Mouse (Mus musculus) myocyte (in vitro differentiated cells): ENCODE measurements around the gene Myo15. TPM values are rescaled to one million over a fixed set of nuclear protein-coding genes. Genes with fewer than 3 reads are reported as not detected.
A peak's percentile ranks its signal among the peaks of the same experiment; 100 is the strongest.
"Not testable (repeated sequence)": the region's sequence is repeated elsewhere in the genome, so short reads cannot be mapped to it uniquely, and the experiment has no call there.

ENCODE experiments used
- H3K27me3 ChIP-seq: one replicate; pipeline ENCODE4 v1.6.1; 2011; ENCODE audit not compliant: control insufficient read depth, insufficient read depth, insufficient read length
- H3K36me3 ChIP-seq: one replicate; pipeline ENCODE4 v1.6.1; 2011; ENCODE audit not compliant: control insufficient read depth, insufficient read depth
- H3K4me2 ChIP-seq: one replicate; pipeline ENCODE4 v1.6.1; 2011; ENCODE audit warnings: low read depth, control low read depth
- H3K4me3 ChIP-seq: one replicate; pipeline ENCODE4 v1.5.1; 2011; ENCODE audit warnings: mild to moderate bottlenecking, control low read depth, moderate library complexity
- H3K79me2 ChIP-seq: one replicate; pipeline ENCODE4 v1.6.1; 2011; ENCODE audit not compliant: control insufficient read depth, insufficient read depth
- H3ac ChIP-seq: one replicate; pipeline ENCODE4 v1.6.1; 2011; ENCODE audit not compliant: control insufficient read depth, insufficient read length
- CEBPB ChIP-seq: IDR thresholded peaks from 2 replicates; pipeline ENCODE4 v1.6.1; 2011; ENCODE audit warnings: mild to moderate bottlenecking, moderate library complexity; ENCODE audit not compliant: poor library complexity, insufficient read depth, severe bottlenecking
- E2F4 ChIP-seq: IDR thresholded peaks from one replicate; pipeline ENCODE4 v1.6.1; 2011; ENCODE audit warnings: mild to moderate bottlenecking, control low read depth, moderate library complexity; ENCODE audit not compliant: insufficient read depth
- MAX ChIP-seq: IDR thresholded peaks from one replicate; pipeline ENCODE4 v1.6.1; 2011; ENCODE audit warnings: low read depth, mild to moderate bottlenecking, control low read depth
- MYOD1 ChIP-seq, 3 experiments: IDR thresholded peaks; one replicate each; pipeline ENCODE4 v1.6.1; 2011; ENCODE audit warnings: control low read depth in 2 of 3, low read depth in 2 of 3, mild to moderate bottlenecking in 2 of 3, moderate library complexity in 1 of 3; ENCODE audit not compliant: insufficient read length in 2 of 3, control insufficient read depth in 1 of 3
- MYOG ChIP-seq, 3 experiments: IDR thresholded peaks; one replicate each; pipeline ENCODE4 v1.6.1; 2011; ENCODE audit warnings: control low read depth in 2 of 3, low read depth in 2 of 3, mild to moderate bottlenecking in 2 of 3; ENCODE audit not compliant: insufficient read length in 2 of 3, control insufficient read depth in 1 of 3, insufficient read depth in 1 of 3
- POLR2A ChIP-seq: IDR thresholded peaks from one replicate; pipeline ENCODE4 v1.6.1; 2011; ENCODE audit warnings: low read depth, mild to moderate bottlenecking, control low read depth, moderate library complexity; ENCODE audit not compliant: insufficient read length
- POLR2AphosphoS2 ChIP-seq: IDR thresholded peaks from one replicate; pipeline ENCODE4 v1.6.1; 2011; ENCODE audit warnings: low read depth, control low read depth; ENCODE audit not compliant: insufficient read length
- REST ChIP-seq: IDR thresholded peaks from one replicate; pipeline ENCODE4 v1.6.1; 2011; ENCODE audit warnings: mild to moderate bottlenecking, control low read depth, moderate library complexity; ENCODE audit not compliant: insufficient read depth, insufficient read length
- SRF ChIP-seq: IDR thresholded peaks from one replicate; pipeline ENCODE4 v1.6.1; 2011; ENCODE audit warnings: low read depth; ENCODE audit not compliant: control insufficient read depth, insufficient read length
- TCF12 ChIP-seq: IDR thresholded peaks from one replicate; pipeline ENCODE4 v1.6.1; 2011; ENCODE audit warnings: mild to moderate bottlenecking, control low read depth; ENCODE audit not compliant: poor library complexity, insufficient read depth, severe bottlenecking
- TCF3 ChIP-seq: IDR thresholded peaks from one replicate; pipeline ENCODE4 v1.6.1; 2011; ENCODE audit warnings: low read depth, control low read depth; ENCODE audit not compliant: insufficient read length
- USF1 ChIP-seq: IDR thresholded peaks from one replicate; pipeline ENCODE4 v1.6.1; 2011; ENCODE audit warnings: low read depth, mild to moderate bottlenecking, control low read depth, moderate library complexity
- polyA plus RNA-seq: library from polyadenylated mRNA; unstranded; fragments of >200 nt; fragmentation: generic; extraction: Trizol; gene quantifications from one replicate; pipeline ENCODE4 v1.2.1, GENCODE M21; 2012; ENCODE audit warnings: missing spikeins

The Myo15 gene
- polyA plus RNA-seq, 1 experiment = not detected

- Histone ChIP-seq H3K27me3 (no peaks in the 10 kb centered on the region), H3K4me2 (peak overlapping the region; percentile 80), H3K4me3 (peak overlapping the region; percentile 95), H3K79me2 (peaks cover 66% of the 10 kb centered on the region), H3ac (peak overlapping the region; percentile 68), H3K36me3 (peaks cover 13% of the 10 kb centered on the region)
- TF ChIP-seq E2F4 (no peak), CEBPB (no peak), MYOG (IDR thresholded peaks at IDR 0.05; ENCODE audit: control insufficient read depth in 1 of 3, insufficient read depth in 1 of 3, insufficient read length in 2 of 3, low read depth in 2 of 3) (no peak), POLR2A (no peak)
Measured at GRCm38 (mm10) chr11:60539540-60539939, 70.4 kb downstream of the Myo15 start.

GRCm38 (mm10) chr11:60540002-60540610 lies 71.0 kb downstream of the Myo15 start:
- peaks cover 13% of the 10 kb centered on the region for H3K36me3 ChIP-seq
- H3K27me3 ChIP-seq = no peaks in the 10 kb centered on the region
- no peak overlapping the region for H3ac ChIP-seq
- peaks cover 72% of the 10 kb centered on the region for H3K79me2 ChIP-seq
- H3K4me3 ChIP-seq = peak overlapping the region; percentile 95
- TF ChIP-seq MYOG (IDR thresholded peaks at IDR 0.05; ENCODE audit: control insufficient read depth in 1 of 3, insufficient read depth in 1 of 3, insufficient read length in 2 of 3, low read depth in 2 of 3) = no peak
- TF ChIP-seq TCF12 = no peak
- TF ChIP-seq TCF3 = no peak
- TF ChIP-seq MYOD1 (IDR thresholded peaks at IDR 0.05; ENCODE audit: control insufficient read depth in 1 of 3, insufficient read length in 2 of 3, low read depth in 2 of 3) = no peak
- no peak for TF ChIP-seq E2F4
- no peak for TF ChIP-seq POLR2AphosphoS2
- TF ChIP-seq CEBPB = no peak
- TF ChIP-seq SRF = no peak
- TF ChIP-seq POLR2A = no peak
- no peak for TF ChIP-seq REST
- TF ChIP-seq MAX = no peak
- TF ChIP-seq USF1 = no peak
- H3K4me2 ChIP-seq = peak overlapping the region; percentile 80

GRCm38 (mm10) chr11:60540761-60541160 lies 71.6 kb downstream of the Myo15 start:
- Histone ChIP-seq H3K27me3 (no peaks in the 10 kb centered on the region), H3ac (no peak overlapping the region), H3K36me3 (peaks cover 13% of the 10 kb centered on the region), H3K4me2 (peak overlapping the region; percentile 80), H3K4me3 (peak overlapping the region; percentile 95), H3K79me2 (peaks cover 79% of the 10 kb centered on the region)
- peak; percentile 40; the same call in 1 of the 2 replicates for TF ChIP-seq CEBPB
- TF ChIP-seq POLR2AphosphoS2 = no peak

GRCm38 (mm10) chr11:60541831-60542230 lies 72.7 kb downstream of the Myo15 start:
- Histone ChIP-seq H3ac (no peak overlapping the region), H3K27me3 (no peaks in the 10 kb centered on the region), H3K36me3 (peaks cover 13% of the 10 kb centered on the region), H3K4me3 (no peak overlapping the region), H3K79me2 (peaks cover 89% of the 10 kb centered on the region), H3K4me2 (peak overlapping the region; percentile 80)
- TF ChIP-seq SRF = no peak
- no peak for TF ChIP-seq MYOG (IDR thresholded peaks at IDR 0.05; ENCODE audit: control insufficient read depth in 1 of 3, insufficient read depth in 1 of 3, insufficient read length in 2 of 3, low read depth in 2 of 3)
- no peak for TF ChIP-seq POLR2A
- TF ChIP-seq REST = no peak
- no peak for TF ChIP-seq MAX
- TF ChIP-seq TCF12 = no peak
- TF ChIP-seq E2F4 = no peak
- TF ChIP-seq TCF3 = no peak
- no peak for TF ChIP-seq POLR2AphosphoS2
- no peak for TF ChIP-seq USF1
- no peak for TF ChIP-seq CEBPB
- no peak for TF ChIP-seq MYOD1 (IDR thresholded peaks at IDR 0.05; ENCODE audit: control insufficient read depth in 1 of 3, insufficient read length in 2 of 3, low read depth in 2 of 3)

- Histone ChIP-seq H3K79me2 (peaks cover 97% of the 10 kb centered on the region), H3K36me3 (peaks cover 14% of the 10 kb centered on the region), H3K4me2 (peak overlapping the region; percentile 35)
- H3K4me3 ChIP-seq, H3ac ChIP-seq, H3K27me3 ChIP-seq: not testable (repeated sequence)
Measured at GRCm38 (mm10) chr11:60543211-60543610, 74.1 kb downstream of the Myo15 start.
